Mouse (Mus musculus): Measurements from ENCODE around the gene Mov10.
"Not testable (repeated sequence)": the region's sequence is repeated elsewhere in the genome, so short reads cannot be mapped to it uniquely, and the experiment has no call there.

GRCm38 (mm10) chr3:104762103-104762863 is 56.1 kb downstream of the Mov10 start:
- TF ChIP-seq CTCF, POLR2A (IDR thresholded peaks at IDR 0.05; ENCODE audit: insufficient read depth, low read depth, low read length): not testable (repeated sequence)
